Mouse (Mus musculus): ENCODE results near the gene Cwc27. TPM values are rescaled to one million over a fixed set of nuclear protein-coding genes. Genes with fewer than 3 reads are reported as not detected.

Cwc27 gene
- total RNA-seq (2018; cell fraction: chromatin; rRNA removed): 100 to 1,000 TPM in 9 of 26 experiments, 10 to 100 TPM in 17; 36.1 to 122 (median 92.3) TPM
- total RNA-seq (2018; cell fraction: cytosol; rRNA removed): 10 to 100 TPM; 13.3 to 24.5 (median 18.6) TPM
- total RNA-seq (2018; cell fraction: nucleus; rRNA removed): 10 to 100 TPM; 21.3 to 95.2 (median 44.4) TPM
- 15.4 to 41.9 TPM (median 19.7 TPM) in 3 replicates for polyA plus RNA-seq (2018)

GRCm38 (mm10) chr13:104816635-104817571 is at the start of gene Cwc27:
TSS of gene Cwc27 (minus strand) at chr13:104817142.
- Histone ChIP-seq H3K4me3 (ENCODE audit: inconsistent target) (peak within 1 kb of the TSS; percentile 94), H3K27ac (peak within 1 kb of the TSS; percentile 97), H3K79me2 (ENCODE audit: inconsistent target) (peaks cover 77% of the 10 kb centered on the region), H3K36me3 (ENCODE audit: inconsistent target) (no peaks in the 10 kb centered on the region)
- WGBS (ENCODE audit: missing documents): under 1% methylated on average over 45 of the region's 50 CpGs

GRCm38 (mm10) chr13:104866726-104867125 is 49.8 kb upstream of the Cwc27 start:
- Histone ChIP-seq H3K36me3 (ENCODE audit: inconsistent target) (no peaks in the 10 kb centered on the region), H3K27ac (no peak overlapping the region), H3K79me2 (ENCODE audit: inconsistent target) (no peaks in the 10 kb centered on the region), H3K4me3 (ENCODE audit: inconsistent target) (no peak overlapping the region)
- WGBS (ENCODE audit: missing documents): 76% methylated on average over 5 of the region's 5 CpGs

- Histone ChIP-seq H3K36me3 (ENCODE audit: inconsistent target) (no peaks in the 10 kb centered on the region), H3K79me2 (ENCODE audit: inconsistent target) (no peaks in the 10 kb centered on the region), H3K27ac (no peak within 1 kb of the TSS), H3K4me3 (ENCODE audit: inconsistent target) (peak within 1 kb of the TSS; percentile 22; the same call in 1 of the 2 replicates)
- 4% methylated on average over 38 of the region's 38 CpGs for WGBS (ENCODE audit: missing documents)
These were observed 46.4 kb upstream of the Cwc27 start, which contains the start of gene Shisal2b for GRCm38 (mm10) chr13:104863127-104863979. TSS of gene Shisal2b (minus strand) at chr13:104863893.

GRCm38 (mm10) chr13:104853645-104854044 is 36.7 kb upstream of the Cwc27 start:
- WGBS (ENCODE audit: missing documents): 90% methylated on average over 2 of the region's 2 CpGs

GRCm38 (mm10) chr13:104843295-104844089 is 26.6 kb upstream of the Cwc27 start:
- Histone ChIP-seq H3K4me3 (ENCODE audit: inconsistent target) (no peak overlapping the region), H3K27ac (no peak overlapping the region), H3K36me3 (ENCODE audit: inconsistent target) (peaks cover 5% of the 10 kb centered on the region; the same call in 1 of the 2 replicates), H3K79me2 (ENCODE audit: inconsistent target) (no peaks in the 10 kb centered on the region)
- WGBS (ENCODE audit: missing documents): 88% methylated on average over 6 of the region's 13 CpGs

More at GRCm38 (mm10) chr13:104853645-104854044, 36.7 kb upstream of the Cwc27 start:
- H3K4me3 ChIP-seq (ENCODE audit: inconsistent target): no peak overlapping the region
- no peak overlapping the region for H3K27ac ChIP-seq
- H3K79me2 ChIP-seq (ENCODE audit: inconsistent target): no peaks in the 10 kb centered on the region
- no peaks in the 10 kb centered on the region for H3K36me3 ChIP-seq (ENCODE audit: inconsistent target)

GRCm38 (mm10) chr13:104841937-104842336 is 25.0 kb upstream of the Cwc27 start:
- WGBS (ENCODE audit: missing documents): 71% methylated on average over 4 of the region's 4 CpGs
- Histone ChIP-seq H3K4me3 (ENCODE audit: inconsistent target) (no peak overlapping the region), H3K79me2 (ENCODE audit: inconsistent target) (no peaks in the 10 kb centered on the region), H3K27ac (no peak overlapping the region), H3K36me3 (ENCODE audit: inconsistent target) (peaks cover 17% of the 10 kb centered on the region)

- Histone ChIP-seq H3K36me3 (ENCODE audit: inconsistent target) (peaks cover 41% of the 10 kb centered on the region), H3K79me2 (ENCODE audit: inconsistent target) (no peaks in the 10 kb centered on the region)
- WGBS (ENCODE audit: missing documents): 96% methylated on average over 6 of the region's 7 CpGs
These were observed 20.7 kb upstream of the Cwc27 start for GRCm38 (mm10) chr13:104837628-104838027.

GRCm38 (mm10) chr13:104832811-104833210 is 15.9 kb upstream of the Cwc27 start:
- H3K36me3 ChIP-seq (ENCODE audit: inconsistent target): peaks cover 61% of the 10 kb centered on the region
- 90% methylated on average over 13 of the region's 13 CpGs for WGBS (ENCODE audit: missing documents)

More at GRCm38 (mm10) chr13:104837628-104838027, 20.7 kb upstream of the Cwc27 start:
- Histone ChIP-seq H3K4me3 (ENCODE audit: inconsistent target) (no peak overlapping the region), H3K27ac (no peak overlapping the region)

GRCm38 (mm10) chr13:104825470-104825869 is 8.5 kb upstream of the Cwc27 start:
- Histone ChIP-seq H3K27ac (no peak overlapping the region), H3K4me3 (ENCODE audit: inconsistent target) (no peak overlapping the region), H3K79me2 (ENCODE audit: inconsistent target) (peaks cover 23% of the 10 kb centered on the region; the same call in 1 of the 2 replicates), H3K36me3 (ENCODE audit: inconsistent target) (peaks cover 31% of the 10 kb centered on the region)
- WGBS (ENCODE audit: missing documents): 92% methylated on average over 1 of the region's 2 CpGs

More at GRCm38 (mm10) chr13:104832811-104833210, 15.9 kb upstream of the Cwc27 start:
- no peaks in the 10 kb centered on the region for H3K79me2 ChIP-seq (ENCODE audit: inconsistent target)
- H3K4me3 ChIP-seq (ENCODE audit: inconsistent target): no peak overlapping the region
- no peak overlapping the region for H3K27ac ChIP-seq

GRCm38 (mm10) chr13:104822411-104822838 is 5.5 kb upstream of the Cwc27 start:
- Histone ChIP-seq H3K36me3 (ENCODE audit: inconsistent target) (peaks cover 7% of the 10 kb centered on the region; the same call in 1 of the 2 replicates), H3K79me2 (ENCODE audit: inconsistent target) (peaks cover 53% of the 10 kb centered on the region), H3K4me3 (ENCODE audit: inconsistent target) (no peak overlapping the region), H3K27ac (no peak overlapping the region)
- WGBS (ENCODE audit: missing documents): 86% methylated on average over 8 of the region's 8 CpGs

- Histone ChIP-seq H3K4me3 (ENCODE audit: inconsistent target) (no peak overlapping the region), H3K36me3 (ENCODE audit: inconsistent target) (peaks cover 2% of the 10 kb centered on the region; the same call in 1 of the 2 replicates), H3K79me2 (ENCODE audit: inconsistent target) (peaks cover 57% of the 10 kb centered on the region), H3K27ac (no peak overlapping the region)
- 100% methylated on average over 1 of the region's 1 CpGs for WGBS (ENCODE audit: missing documents)
These were observed 5.0 kb upstream of the Cwc27 start for GRCm38 (mm10) chr13:104821908-104822307.

- no peak overlapping the region for H3K4me3 ChIP-seq (ENCODE audit: inconsistent target)
- no peaks in the 10 kb centered on the region for H3K36me3 ChIP-seq (ENCODE audit: inconsistent target)
- H3K79me2 ChIP-seq (ENCODE audit: inconsistent target): peaks cover 60% of the 10 kb centered on the region
- H3K27ac ChIP-seq: no peak overlapping the region
These were observed 4.2 kb upstream of the Cwc27 start for GRCm38 (mm10) chr13:104821192-104821591.

- Histone ChIP-seq H3K36me3 (ENCODE audit: inconsistent target) (no peaks in the 10 kb centered on the region), H3K79me2 (ENCODE audit: inconsistent target) (peaks cover 79% of the 10 kb centered on the region), H3K4me3 (ENCODE audit: inconsistent target) (peak overlapping the region; percentile 94), H3K27ac (peak overlapping the region; percentile 97)
- 28% methylated on average over 12 of the region's 12 CpGs for WGBS (ENCODE audit: missing documents)
These were observed 754 bp upstream of the Cwc27 start for GRCm38 (mm10) chr13:104817696-104818095.

All from macrophage (primary cell).